Mouse (Mus musculus) MN1 (cell line): Measurements from ENCODE around the gene Fam102b.

Experiments used
- DNase-seq: peaks from one replicate; pipeline ENCODE4 v3.0.0-alpha.2; 2016; ENCODE audit warnings: low spot score

Fam102b gene

GRCm38 (mm10) chr3:109010489-109011260 is 16.7 kb downstream of the Fam102b start:
- peak; percentile 41 for DNase-seq

- DNase-seq, result no peak
Measured at GRCm38 (mm10) chr3:109008180-109008579, 19.2 kb downstream of the Fam102b start.

GRCm38 (mm10) chr3:109005777-109006176 is 21.6 kb downstream of the Fam102b start:
- DNase-seq, result peak; percentile 50

GRCm38 (mm10) chr3:108999173-108999572 is 28.2 kb downstream of the Fam102b start:
- no peak for DNase-seq

GRCm38 (mm10) chr3:108997762-108998161 is 29.6 kb downstream of the Fam102b start:
- DNase-seq, result no peak

- DNase-seq, result no peak
Measured at GRCm38 (mm10) chr3:108997284-108997683, 30.1 kb downstream of the Fam102b start.

GRCm38 (mm10) chr3:108995379-108995778 is 32.0 kb downstream of the Fam102b start:
- DNase-seq, result no peak

GRCm38 (mm10) chr3:108994477-108994876 is 32.9 kb downstream of the Fam102b start:
- no peak for DNase-seq

- DNase-seq, result no peak
Measured at GRCm38 (mm10) chr3:108989971-108990548, 37.3 kb downstream of the Fam102b start.

- no peak for DNase-seq
Measured at GRCm38 (mm10) chr3:108987009-108987659, 40.3 kb downstream of the Fam102b start.

- DNase-seq, result no peak
Measured at GRCm38 (mm10) chr3:108986534-108986933, 40.9 kb downstream of the Fam102b start.

- no peak for DNase-seq
Measured at GRCm38 (mm10) chr3:108983989-108984388, 43.4 kb downstream of the Fam102b start.

GRCm38 (mm10) chr3:108981946-108982345 is 45.5 kb downstream of the Fam102b start:
- no peak for DNase-seq

GRCm38 (mm10) chr3:108977340-108978030 is 49.9 kb downstream of the Fam102b start:
- DNase-seq, result peak; percentile 7

GRCm38 (mm10) chr3:108974920-108975485 is 52.4 kb downstream of the Fam102b start:
- DNase-seq, result no peak

GRCm38 (mm10) chr3:108973980-108974660 is 53.3 kb downstream of the Fam102b start:
- DNase-seq, result no peak

GRCm38 (mm10) chr3:108966051-108966450 is 61.4 kb downstream of the Fam102b start:
- no peak for DNase-seq

- DNase-seq, result no peak
Measured at GRCm38 (mm10) chr3:108964361-108965044, 62.9 kb downstream of the Fam102b start.

GRCm38 (mm10) chr3:108963776-108964175 is 63.6 kb downstream of the Fam102b start:
- no peak for DNase-seq

- DNase-seq, result no peak
Measured at GRCm38 (mm10) chr3:108963278-108963677, 64.1 kb downstream of the Fam102b start.

GRCm38 (mm10) chr3:108961655-108962054 is 65.8 kb downstream of the Fam102b start:
- no peak for DNase-seq
